Mouse (Mus musculus): ENCODE results near the gene Efna2. TPM values are rescaled to one million over a fixed set of nuclear protein-coding genes. Genes with fewer than 3 reads are reported as not detected.
"Not testable (repeated sequence)": the region's sequence is repeated elsewhere in the genome, so short reads cannot be mapped to it uniquely, and the experiment has no call there.

The Efna2 gene
- total RNA-seq, 2 experiments from 2014 or later: 8.9 to 9.0 TPM

- DNase-seq (ENCODE audit: low spot score in 2 of 2): peak; percentile 28 to 45
- intact Hi-C loops (cut with DNase I): no loop called here
Measured at GRCm38 (mm10) chr10:80208841-80209371, 29.6 kb downstream of the Efna2 start.

GRCm38 (mm10) chr10:80211547-80212103 is 32.3 kb downstream of the Efna2 start:
- intact Hi-C loops (cut with DNase I); DNase-seq (ENCODE audit: low spot score in 2 of 2): not testable (repeated sequence)

- intact Hi-C loops (cut with DNase I): no loop called here
- no peak for DNase-seq (ENCODE audit: low spot score in 2 of 2)
Measured at GRCm38 (mm10) chr10:80215048-80215772, 35.9 kb downstream of the Efna2 start.

- intact Hi-C loops (cut with DNase I): no loop called here
- no peak for DNase-seq (ENCODE audit: low spot score in 2 of 2)
Measured at GRCm38 (mm10) chr10:80220676-80221075, 41.4 kb downstream of the Efna2 start.

GRCm38 (mm10) chr10:80223137-80223536 is 43.9 kb downstream of the Efna2 start:
- DNase-seq (ENCODE audit: low spot score in 2 of 2); intact Hi-C loops (cut with DNase I): not testable (repeated sequence)

GRCm38 (mm10) chr10:80226071-80226415 is 46.8 kb downstream of the Efna2 start:
- intact Hi-C loops (cut with DNase I): no loop called here
- no peak for DNase-seq (ENCODE audit: low spot score in 2 of 2)

- peak; percentile 98 to 99 for DNase-seq (ENCODE audit: low spot score in 2 of 2)
- intact Hi-C loops (cut with DNase I): no loop called here
Measured at GRCm38 (mm10) chr10:80226416-80227165, 47.3 kb downstream of the Efna2 start, which contains the start of gene Mum1. Mum1 (plus strand) TSS chr10:80226434.

GRCm38 (mm10) chr10:80227166-80227539 is 47.9 kb downstream of the Efna2 start:
- intact Hi-C loops (cut with DNase I): no loop called here
- no peak for DNase-seq (ENCODE audit: low spot score in 2 of 2)

- no peak for DNase-seq (ENCODE audit: low spot score in 2 of 2)
- intact Hi-C loops (cut with DNase I): no loop called here
Measured at GRCm38 (mm10) chr10:80227877-80228775, 48.8 kb downstream of the Efna2 start.

GRCm38 (mm10) chr10:80236145-80236825 is 57.0 kb downstream of the Efna2 start:
- intact Hi-C loops (cut with DNase I): no loop called here
- DNase-seq (ENCODE audit: low spot score in 2 of 2): no peak

GRCm38 (mm10) chr10:80237020-80237419 is 57.7 kb downstream of the Efna2 start:
- intact Hi-C loops (cut with DNase I): no loop called here
- DNase-seq (ENCODE audit: low spot score in 2 of 2): no peak

- intact Hi-C loops (cut with DNase I): no loop called here
- DNase-seq (ENCODE audit: low spot score in 2 of 2): no peak
Measured at GRCm38 (mm10) chr10:80238306-80238705, 59.0 kb downstream of the Efna2 start.

Other genes with a start within 250 kb of the Efna2 start
- gene Wdr18, start 219.3 kb upstream of the Efna2 start, total RNA-seq (2021): 10 to 100 TPM; 44.2 to 46.3 TPM
- under 1 TPM in 1 of 2 experiments, not detected in 1; 0.10 TPM for gene Grin3b, start 208.8 kb upstream of the Efna2 start, total RNA-seq (2021)
- gene Tmem259, start 195.2 kb upstream of the Efna2 start, total RNA-seq (2021): 100 to 1,000 TPM; 122 TPM
- gene Cnn2, start 190.9 kb upstream of the Efna2 start, total RNA-seq (2021): 1 to 10 TPM; 4.7 to 7.6 TPM
- 10 to 100 TPM; 10.3 to 13.0 TPM for gene Abca7, start 183.0 kb upstream of the Efna2 start, total RNA-seq (2021)
- gene Arhgap45, start 162.8 kb upstream of the Efna2 start, total RNA-seq (2021): 1 to 10 TPM; 3.3 to 5.3 TPM
- 10 to 100 TPM; 69.2 to 83.6 TPM for gene Polr2e, start 139.7 kb upstream of the Efna2 start, total RNA-seq (2021)
- gene Gpx4, start 132.3 kb upstream of the Efna2 start, total RNA-seq (2021): 100 to 1,000 TPM; 468 to 559 TPM
- 10 to 100 TPM; 14.5 to 25.5 TPM for gene Sbno2, start 73.9 kb upstream of the Efna2 start, total RNA-seq (2021)
- 100 to 1,000 TPM in 1 of 2 experiments, 10 to 100 TPM in 1; 94.4 to 100 TPM for gene Stk11, start 63.7 kb upstream of the Efna2 start, total RNA-seq (2021)
- 100 to 1,000 TPM; 334 to 384 TPM for gene Atp5d, start 40.9 kb upstream of the Efna2 start, total RNA-seq (2021)
- 100 to 1,000 TPM; 431 to 463 TPM for gene Cbarp, start 38.6 kb upstream of the Efna2 start, total RNA-seq (2021)
- gene Midn, start 31.2 kb upstream of the Efna2 start, total RNA-seq (2021): 10 to 100 TPM; 76.2 to 78.8 TPM
- gene Cirbp, start 13.5 kb upstream of the Efna2 start, total RNA-seq (2021): 10 to 100 TPM; 94.7 to 96.7 TPM
- gene 1600002K03Rik, start 6.5 kb upstream of the Efna2 start, total RNA-seq (2021): 1 to 10 TPM; 7.5 to 7.6 TPM
- gene Mum1, start 47.0 kb downstream of the Efna2 start, total RNA-seq (2021): 10 to 100 TPM; 35.9 to 43.8 TPM
- gene Ndufs7, start 69.6 kb downstream of the Efna2 start, total RNA-seq (2021): 100 to 1,000 TPM; 185 to 213 TPM
- 10 to 100 TPM; 22.5 to 43.9 TPM for gene Gamt, start 81.5 kb downstream of the Efna2 start, total RNA-seq (2021)
- 10 to 100 TPM; 71.7 to 99.0 TPM for gene Dazap1, start 82.0 kb downstream of the Efna2 start, total RNA-seq (2021)
- gene Rps15, start 113.0 kb downstream of the Efna2 start, total RNA-seq (2021): 100 to 1,000 TPM; 799 to 946 TPM
- gene Apc2, start 116.5 kb downstream of the Efna2 start, total RNA-seq (2021): 100 to 1,000 TPM; 105 to 116 TPM
- gene 2310011J03Rik, start 141.1 kb downstream of the Efna2 start, total RNA-seq (2021): 10 to 100 TPM; 26.6 to 30.1 TPM
- gene Pcsk4, start 150.0 kb downstream of the Efna2 start, total RNA-seq (2021): 1 to 10 TPM; 4.9 to 6.2 TPM
- gene Reep6, start 150.5 kb downstream of the Efna2 start, total RNA-seq (2021): 10 to 100 TPM; 10.6 to 11.5 TPM
- gene Adamtsl5, start 168.9 kb downstream of the Efna2 start, total RNA-seq (2021): 10 to 100 TPM in 1 of 2 experiments, 1 to 10 TPM in 1; 7.5 to 10.0 TPM
- gene Plk5, start 177.0 kb downstream of the Efna2 start, total RNA-seq (2021): 10 to 100 TPM; 16.9 to 33.1 TPM
- 10 to 100 TPM; 18.1 to 23.4 TPM for gene Mex3d, start 208.2 kb downstream of the Efna2 start, total RNA-seq (2021)
- gene Mbd3, start 220.1 kb downstream of the Efna2 start, total RNA-seq (2021): 100 to 1,000 TPM; 147 to 150 TPM
- gene Uqcr11, start 227.3 kb downstream of the Efna2 start, total RNA-seq (2021): 100 to 1,000 TPM; 411 to 444 TPM